Mouse (Mus musculus): ENCODE measurements around the gene Usp43. TPM values are rescaled to one million over a fixed set of nuclear protein-coding genes. Genes with fewer than 3 reads are reported as not detected.
A peak's percentile ranks its signal among the peaks of the same experiment; 100 is the strongest.

The Usp43 gene
- polyA plus RNA-seq (2014; fragmentation: Nextera tagmentation; extraction: Ambion mirVana): 3.4 and 4.5 TPM in 2 replicates

GRCm38 (mm10) chr11:67921827-67922754, at the start of gene Usp43:
Gene Usp43, minus strand, starts transcription at chr11:67922153.
- Histone ChIP-seq H3K4me1 (ENCODE audit: insufficient read depth) (no peaks in the 10 kb centered on the region), H3K36me3 (ENCODE audit: insufficient read depth) (no peaks in the 10 kb centered on the region), H3K9ac (peak within 1 kb of the TSS; percentile 58), H3K27ac (ENCODE audit: low read depth) (peak within 1 kb of the TSS; percentile 89), H3K27me3 (ENCODE audit: insufficient read depth, low read length) (peaks cover 23% of the 10 kb centered on the region), H3K4me2 (peak within 1 kb of the TSS; percentile 100), H3K9me3 (ENCODE audit: low read depth, low read length) (no peaks in the 10 kb centered on the region), H3K4me3 (ENCODE audit: low read depth, low read length) (peak within 1 kb of the TSS; percentile 67)
- peak; percentile 77 for ATAC-seq (ENCODE audit: insufficient read depth)
- DNase-seq: peak; percentile 85
- no peak for TF ChIP-seq CTCF (IDR thresholded peaks at IDR 0.05; ENCODE audit: low read depth)
- WGBS: under 1% methylated on average over 71 of the region's 80 CpGs

DNA sequence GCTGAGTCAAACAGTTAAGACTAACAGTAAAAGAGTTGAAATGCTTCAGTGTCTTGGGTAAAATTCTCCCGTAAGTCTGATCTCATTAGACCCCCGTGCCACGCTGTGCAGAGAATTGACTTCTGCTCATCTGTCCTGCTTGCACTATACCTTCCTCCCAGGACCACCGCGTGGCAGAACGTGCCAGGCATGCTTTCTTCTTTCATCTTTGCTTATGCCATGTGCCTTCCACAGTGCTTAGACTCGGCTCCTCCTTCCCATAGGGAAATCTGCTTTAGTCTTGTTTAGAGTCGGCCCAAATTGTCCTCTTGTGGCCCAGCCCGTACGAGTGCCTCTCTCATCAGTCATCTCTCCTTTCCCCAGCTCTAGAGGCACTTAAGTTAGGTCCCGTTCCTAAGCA, 45.9 kb upstream of the Usp43 start:
- Histone ChIP-seq H3K4me1 (ENCODE audit: insufficient read depth) (no peaks in the 10 kb centered on the region), H3K36me3 (ENCODE audit: insufficient read depth) (peaks cover 9% of the 10 kb centered on the region; the same call in 1 of the 2 replicates), H3K4me2 (no peak overlapping the region), H3K9me3 (ENCODE audit: low read depth, low read length) (no peaks in the 10 kb centered on the region), H3K27me3 (ENCODE audit: insufficient read depth, low read length) (no peaks in the 10 kb centered on the region), H3K4me3 (ENCODE audit: low read depth, low read length) (no peak overlapping the region; the same call in 1 of the 2 replicates), H3K9ac (no peak overlapping the region), H3K27ac (ENCODE audit: low read depth) (no peak overlapping the region)
- ATAC-seq (ENCODE audit: insufficient read depth) (no peak), DNase-seq (no peak)
- WGBS: 53% methylated on average over 11 of the region's 11 CpGs
- no peak for TF ChIP-seq CTCF (IDR thresholded peaks at IDR 0.05; ENCODE audit: low read depth)

DNA sequence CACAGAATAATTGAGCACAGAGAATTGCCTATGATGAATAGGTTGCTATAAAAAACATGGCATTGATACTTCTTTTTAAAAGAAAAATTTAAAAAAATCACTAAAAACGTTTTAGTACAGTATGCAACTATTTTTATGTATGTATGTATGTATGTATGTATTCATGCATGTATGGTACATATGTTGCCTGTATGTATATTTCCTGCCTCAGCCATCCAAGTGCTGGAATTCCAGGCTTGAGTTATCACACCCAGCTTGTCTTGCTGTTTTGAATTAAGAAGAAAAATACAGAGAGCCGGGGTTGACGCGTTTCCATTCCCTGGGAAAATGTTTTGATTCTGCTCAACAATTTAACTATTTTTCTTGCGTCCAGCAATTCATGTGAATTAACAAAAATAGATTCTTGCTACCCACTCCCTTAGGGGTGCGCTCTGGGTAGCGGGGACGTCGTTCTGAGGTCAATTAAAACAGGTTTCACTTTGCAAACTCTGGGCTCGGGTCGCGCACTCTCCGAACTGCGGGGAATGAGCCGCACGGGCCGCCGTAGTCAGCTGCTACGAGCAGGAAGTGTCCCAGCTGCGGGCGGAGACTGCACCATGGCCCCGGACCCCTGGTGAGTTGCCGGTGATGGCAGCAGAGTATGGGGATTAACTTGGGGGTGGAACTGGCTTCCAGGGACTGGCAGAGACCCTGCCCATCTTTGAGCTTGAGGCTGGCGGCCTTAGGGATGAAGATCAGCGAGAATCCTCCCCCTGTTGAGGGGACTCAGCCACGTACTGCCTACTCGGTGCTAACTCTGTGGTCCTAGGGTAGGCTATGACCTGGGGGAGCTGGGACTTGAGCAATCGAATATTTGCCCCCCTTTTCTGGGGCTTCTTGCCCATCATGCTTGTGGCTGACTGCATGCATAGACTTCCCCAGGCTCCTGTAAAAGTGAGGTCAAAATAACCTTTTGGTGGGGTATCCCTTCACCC, 44.2 kb upstream of the Usp43 start, which contains the start of gene Stx8:
Stx8 (plus strand) TSS at position 289 of the 974 bp plus-strand sequence.
- TF ChIP-seq CTCF (IDR thresholded peaks at IDR 0.05; ENCODE audit: low read depth): no peak
- Histone ChIP-seq H3K9me3 (ENCODE audit: low read depth, low read length) (no peaks in the 10 kb centered on the region), H3K4me3 (ENCODE audit: low read depth, low read length) (peak within 1 kb of the TSS; percentile 64), H3K9ac (peak within 1 kb of the TSS; percentile 76), H3K4me2 (peak within 1 kb of the TSS; percentile 85), H3K27me3 (ENCODE audit: insufficient read depth, low read length) (no peaks in the 10 kb centered on the region), H3K36me3 (ENCODE audit: insufficient read depth) (peaks cover 9% of the 10 kb centered on the region; the same call in 1 of the 2 replicates), H3K4me1 (ENCODE audit: insufficient read depth) (no peaks in the 10 kb centered on the region), H3K27ac (ENCODE audit: low read depth) (peak within 1 kb of the TSS; percentile 55)
- peak; percentile 94 for DNase-seq
- WGBS: under 1% methylated on average over 28 of the region's 28 CpGs
- ATAC-seq (ENCODE audit: insufficient read depth): peak; percentile 86

DNA sequence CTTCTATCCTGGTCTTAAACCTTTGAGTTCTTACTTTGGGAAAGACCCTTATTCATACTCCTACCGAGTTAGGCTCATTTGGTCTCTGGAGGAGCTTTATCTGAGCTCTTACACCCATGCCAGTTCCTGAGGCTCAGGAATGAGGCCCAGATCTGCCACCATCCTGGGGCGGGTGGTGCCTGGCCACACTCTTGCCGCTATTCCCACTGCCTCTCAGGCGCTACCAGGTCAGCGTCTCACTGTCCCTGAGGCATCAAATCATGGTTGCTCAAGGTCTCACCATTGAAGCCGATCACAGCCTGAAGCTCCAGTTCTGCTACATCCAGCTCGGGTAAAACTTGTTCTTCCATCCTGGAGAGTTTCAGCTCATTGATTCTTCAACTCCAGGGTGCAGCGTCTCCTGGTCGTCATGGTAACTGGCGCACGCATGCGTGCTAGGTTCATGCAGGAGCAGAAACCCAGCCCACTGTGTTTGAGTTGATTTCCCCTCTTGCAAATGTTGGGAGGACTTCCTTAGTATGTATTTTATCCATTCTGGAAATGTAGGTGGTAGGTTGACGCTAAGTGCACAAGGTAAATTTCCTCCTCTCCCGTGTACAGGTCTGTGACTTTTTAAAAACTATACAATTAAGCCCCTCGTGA, 43.4 kb upstream of the Usp43 start, which contains the start of gene Cfap52:
Cfap52 (minus strand) TSS at position 410 of the 642 bp plus-strand sequence.
- ATAC-seq (ENCODE audit: insufficient read depth): peak; percentile 67; the same call in 1 of the 2 replicates
- 6% methylated on average over 15 of the region's 15 CpGs for WGBS

GRCm38 (mm10) chr11:67964110-67964509, 42.2 kb upstream of the Usp43 start:
- no peak for DNase-seq
- 67% methylated on average over 6 of the region's 6 CpGs for WGBS
- no peaks in the 10 kb centered on the region for H3K4me1 ChIP-seq (ENCODE audit: insufficient read depth)
- H3K27me3 ChIP-seq (ENCODE audit: insufficient read depth, low read length): no peaks in the 10 kb centered on the region
- H3K9ac ChIP-seq: no peak overlapping the region
- H3K36me3 ChIP-seq (ENCODE audit: insufficient read depth): no peaks in the 10 kb centered on the region
- no peak for ATAC-seq (ENCODE audit: insufficient read depth)
- H3K27ac ChIP-seq (ENCODE audit: low read depth): no peak overlapping the region
- no peak overlapping the region for H3K4me2 ChIP-seq
- TF ChIP-seq CTCF (IDR thresholded peaks at IDR 0.05; ENCODE audit: low read depth): peak; percentile 43
- no peak overlapping the region for H3K4me3 ChIP-seq (ENCODE audit: low read depth, low read length)
- H3K9me3 ChIP-seq (ENCODE audit: low read depth, low read length): no peaks in the 10 kb centered on the region

More for the DNA sequence above, 43.4 kb upstream of the Usp43 start, which contains the start of gene Cfap52:
- H3K27me3 ChIP-seq (ENCODE audit: insufficient read depth, low read length): no peaks in the 10 kb centered on the region
- peak within 1 kb of the TSS; percentile 64 for H3K4me3 ChIP-seq (ENCODE audit: low read depth, low read length)
- H3K9me3 ChIP-seq (ENCODE audit: low read depth, low read length): no peaks in the 10 kb centered on the region
- H3K9ac ChIP-seq: peak within 1 kb of the TSS; percentile 76
- peak within 1 kb of the TSS; percentile 55 for H3K27ac ChIP-seq (ENCODE audit: low read depth)
- H3K36me3 ChIP-seq (ENCODE audit: insufficient read depth): peaks cover 6% of the 10 kb centered on the region; the same call in 1 of the 2 replicates
- H3K4me2 ChIP-seq: peak within 1 kb of the TSS; percentile 85
- H3K4me1 ChIP-seq (ENCODE audit: insufficient read depth): no peaks in the 10 kb centered on the region
- DNase-seq: peak; percentile 91
- TF ChIP-seq CTCF (IDR thresholded peaks at IDR 0.05; ENCODE audit: low read depth): no peak

GRCm38 (mm10) chr11:67954413-67954812, 32.5 kb upstream of the Usp43 start:
- no peak for TF ChIP-seq CTCF (IDR thresholded peaks at IDR 0.05; ENCODE audit: low read depth)
- H3K27ac ChIP-seq (ENCODE audit: low read depth): no peak overlapping the region
- no peak overlapping the region for H3K4me2 ChIP-seq
- DNase-seq: no peak
- ATAC-seq (ENCODE audit: insufficient read depth): no peak
- H3K36me3 ChIP-seq (ENCODE audit: insufficient read depth): no peaks in the 10 kb centered on the region
- H3K9me3 ChIP-seq (ENCODE audit: low read depth, low read length): no peaks in the 10 kb centered on the region
- WGBS: 78% methylated on average over 6 of the region's 6 CpGs
- H3K27me3 ChIP-seq (ENCODE audit: insufficient read depth, low read length): no peaks in the 10 kb centered on the region
- H3K4me1 ChIP-seq (ENCODE audit: insufficient read depth): no peaks in the 10 kb centered on the region
- H3K9ac ChIP-seq: no peak overlapping the region
- no peak overlapping the region for H3K4me3 ChIP-seq (ENCODE audit: low read depth, low read length)
